Mouse (Mus musculus) ES-Bruce4 (cell line): Measurements from ENCODE around the gene Sgms1.

ENCODE experiments used
- CTCF ChIP-seq: IDR thresholded peaks from one replicate; pipeline ENCODE4 v1.8.1; 2011; ENCODE audit warnings: low read depth, low read length
- EP300 ChIP-seq: IDR thresholded peaks from 2 replicates; pipeline ENCODE4 v1.6.1; 2011; ENCODE audit warnings: low read depth, low read length; ENCODE audit not compliant: insufficient read depth
- POLR2A ChIP-seq: IDR thresholded peaks from one replicate; pipeline ENCODE4 v1.8.1; 2011; ENCODE audit warnings: low read length; ENCODE audit not compliant: insufficient read depth

DNA sequence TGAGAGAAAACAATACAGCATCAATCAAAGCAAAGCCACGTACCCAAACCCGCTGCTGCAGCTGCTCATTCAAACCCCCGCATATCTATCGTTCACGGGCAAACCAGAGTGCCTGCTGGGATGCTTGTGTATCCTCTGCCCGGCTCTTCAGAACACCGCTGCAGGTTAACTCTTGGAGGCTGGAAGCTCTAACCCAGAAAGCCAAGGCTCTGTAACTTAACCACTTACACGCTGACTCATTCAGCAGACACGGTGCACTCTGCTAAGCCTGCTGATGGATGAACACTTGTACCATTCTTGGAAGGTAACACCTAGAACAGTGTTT, 286.6 kb downstream of the Sgms1 start:
- TF ChIP-seq CTCF (no peak), EP300 (no peak), POLR2A (no peak)
